Mouse (Mus musculus) midbrain, embryonic 14.5 days (tissue): ENCODE measurements around the gene Gna11. TPM values are rescaled to one million over a fixed set of nuclear protein-coding genes. Genes with fewer than 3 reads are reported as not detected.
A peak's percentile ranks its signal among the peaks of the same experiment; 100 is the strongest.

Experiments
- ATAC-seq: fragments of 200-750 bp; cut with Nextera tagmentation; 2 replicates; pipeline ENCODE4 v1.8.0; 2017; ENCODE audit warnings: moderate number of reproducible peaks, moderate library complexity; ENCODE audit not compliant: low FRiP score, low TSS enrichment
- DNase-seq: peaks from one replicate; pipeline ENCODE4 v3.0.0-alpha.2; 2015
- H3K27ac ChIP-seq: fragments of 300-500 bp; sonication (generic); replicated peaks from 2 replicates; pipeline ENCODE4 v1.5.1; 2014; ENCODE audit warnings: mild to moderate bottlenecking, low read depth, low read length, moderate library complexity
- H3K27me3 ChIP-seq: fragments of 300-500 bp; sonication (generic); 2 replicates; pipeline ENCODE4 v1.6.1; 2014; ENCODE audit warnings: low read length, control low read depth, mixed read lengths; ENCODE audit not compliant: control insufficient read depth, insufficient read depth
- H3K36me3 ChIP-seq: fragments of 300-500 bp; sonication (generic); 2 replicates; pipeline ENCODE4 v1.6.1; 2014; ENCODE audit warnings: low read length, control low read depth; ENCODE audit not compliant: control insufficient read depth, insufficient read depth
- H3K4me1 ChIP-seq: fragments of 300-500 bp; sonication (generic); 2 replicates; pipeline ENCODE4 v1.6.1; 2014; ENCODE audit warnings: mild to moderate bottlenecking, antibody characterized with exemption, low read length, control low read depth; ENCODE audit not compliant: control insufficient read depth, insufficient read depth
- H3K4me2 ChIP-seq: fragments of 300-500 bp; sonication (generic); 2 replicates; pipeline ENCODE4 v1.6.1; 2014; ENCODE audit warnings: mild to moderate bottlenecking, low read length, moderate library complexity
- H3K4me3 ChIP-seq: fragments of 300-500 bp; sonication (generic); replicated peaks from 2 replicates; pipeline ENCODE4 v1.5.1; 2014; ENCODE audit warnings: low read depth, low read length
- H3K9ac ChIP-seq: fragments of 300-500 bp; sonication (generic); replicated peaks from 2 replicates; pipeline ENCODE4 v1.6.1; 2014; ENCODE audit warnings: mild to moderate bottlenecking, low read length, moderate library complexity
- H3K9me3 ChIP-seq: fragments of 300-500 bp; sonication (generic); 2 replicates; pipeline ENCODE4 v1.6.1; 2016; ENCODE audit warnings: low read length, control low read depth, mixed read lengths; ENCODE audit not compliant: control insufficient read depth
- WGBS: fragments of 180-500 bp; shearing (Covaris S2); extraction: QIAGEN DNeasy Blood & Tissue Kit; methylation state at CpG from one replicate; pipeline ENCODE4 v1.1.7; 2014; 5-methylcytosine and 5-hydroxymethylcytosine counted together
- microRNA-seq: library from miRNA; unstranded; fragments of <30 nt; microRNA quantifications from one replicate; pipeline ENCODE4, GENCODE M21; 2016
- polyA plus RNA-seq: library from polyadenylated mRNA; unstranded; fragments of >200 nt; fragmentation: Nextera tagmentation; extraction: Ambion mirVana; gene quantifications from 2 replicates; pipeline ENCODE4 v1.2.1, GENCODE M21; 2014

The Gna11 gene
- polyA plus RNA-seq, 1 experiment from 2014 or later: 86.7 TPM

GRCm38 (mm10) chr10:81482533-81482889 is 62.5 kb downstream of the Gna11 start, which contains the start of gene Celf5:
TSS of gene Celf5 (minus strand) at chr10:81482709.
- under 1% methylated on average over 36 of the region's 36 CpGs for WGBS

GRCm38 (mm10) chr10:81481605-81482532 is 63.1 kb downstream of the Gna11 start:
- H3K36me3 ChIP-seq: peaks cover 6% of the 10 kb centered on the region
- H3K4me1 ChIP-seq: peaks cover 51% of the 10 kb centered on the region
- WGBS: 2% methylated on average over 35 of the region's 35 CpGs
- peak overlapping the region; percentile 75 for H3K4me2 ChIP-seq
- H3K27ac ChIP-seq: peak overlapping the region; percentile 86
- peak overlapping the region; percentile 92 for H3K9ac ChIP-seq
- no peaks in the 10 kb centered on the region for H3K9me3 ChIP-seq
- peak; percentile 41 for ATAC-seq
- peak overlapping the region; percentile 77 for H3K4me3 ChIP-seq
- peak; percentile 68 for DNase-seq
- peaks cover 5% of the 10 kb centered on the region; the same call in 1 of the 2 replicates for H3K27me3 ChIP-seq

More at GRCm38 (mm10) chr10:81482533-81482889, 62.5 kb downstream of the Gna11 start, which contains the start of gene Celf5:
- Histone ChIP-seq H3K9me3 (no peaks in the 10 kb centered on the region), H3K4me1 (peaks cover 48% of the 10 kb centered on the region), H3K9ac (peak within 1 kb of the TSS; percentile 92), H3K27ac (peak within 1 kb of the TSS; percentile 86), H3K27me3 (no peaks in the 10 kb centered on the region), H3K36me3 (peaks cover 13% of the 10 kb centered on the region), H3K4me2 (peak within 1 kb of the TSS; percentile 75), H3K4me3 (peak within 1 kb of the TSS; percentile 77)
- DNase-seq (peak; percentile 87), ATAC-seq (peak; percentile 76)

Small RNA genes lying within 50 kb of the gene (microRNA-seq; reads per million reads assigned to microRNA genes)
- not detected for gene Gm25595

Other genes with a start within 250 kb of the Gna11 start
- 22.6 and 22.8 TPM in 2 replicates for gene Cactin, start 224.1 kb downstream of the Gna11 start, polyA plus RNA-seq
- 2.9 and 3.7 TPM in 2 replicates for gene Tbxa2r, start 216.5 kb downstream of the Gna11 start, polyA plus RNA-seq
- gene Gipc3, start 201.9 kb downstream of the Gna11 start, polyA plus RNA-seq: not detected in 2 replicates
- 30.6 and 36.5 TPM in 2 replicates for gene Hmg20b, start 194.7 kb downstream of the Gna11 start, polyA plus RNA-seq
- 5.9 and 9.2 TPM in 2 replicates for gene Mfsd12, start 187.7 kb downstream of the Gna11 start, polyA plus RNA-seq
- 0.32 and 0.37 TPM in 2 replicates for gene 4930404N11Rik, start 179.4 kb downstream of the Gna11 start, polyA plus RNA-seq
- 122 and 146 TPM in 2 replicates for gene Fzr1, start 166.7 kb downstream of the Gna11 start, polyA plus RNA-seq
- gene Dohh, start 160.8 kb downstream of the Gna11 start, polyA plus RNA-seq: 59.5 and 79.6 TPM in 2 replicates
- gene Gm48551, start 160.7 kb downstream of the Gna11 start, polyA plus RNA-seq: 4.5 and 8.2 TPM in 2 replicates
- gene Gm48552, start 156.2 kb downstream of the Gna11 start, polyA plus RNA-seq: 1.3 and 2.9 TPM in 2 replicates
- 1.0 and 1.2 TPM in 2 replicates for gene Smim24, start 152.1 kb downstream of the Gna11 start, polyA plus RNA-seq
- 11.2 and 13.7 TPM in 2 replicates for gene Nfic, start 89.6 kb downstream of the Gna11 start, polyA plus RNA-seq
- 61.3 and 117 TPM in 2 replicates for gene Celf5, start 62.5 kb downstream of the Gna11 start, polyA plus RNA-seq
- gene Ncln, start 48.8 kb downstream of the Gna11 start, polyA plus RNA-seq: 51.6 and 51.8 TPM in 2 replicates
- gene S1pr4, start 45.1 kb downstream of the Gna11 start, polyA plus RNA-seq: 0.34 and 0.47 TPM in 2 replicates
- gene Gna15, start 21.0 kb downstream of the Gna11 start, polyA plus RNA-seq: 0.69 and 0.88 TPM in 2 replicates
- 485 and 707 TPM in 2 replicates for gene Aes, start 14.3 kb upstream of the Gna11 start, polyA plus RNA-seq
- gene Tle2, start 29.4 kb upstream of the Gna11 start, polyA plus RNA-seq: 20.4 and 25.7 TPM in 2 replicates
- 3.2 and 3.5 TPM in 2 replicates for gene Tle6, start 55.9 kb upstream of the Gna11 start, polyA plus RNA-seq
- gene BC025920, start 61.1 kb upstream of the Gna11 start, polyA plus RNA-seq: 0.74 and 1.1 TPM in 2 replicates
- gene Sirt6, start 82.6 kb upstream of the Gna11 start, polyA plus RNA-seq: 47.7 and 58.1 TPM in 2 replicates
- 8.9 and 16.8 TPM in 2 replicates for gene Ankrd24, start 83.3 kb upstream of the Gna11 start, polyA plus RNA-seq
- gene Gm10778, start 103.9 kb upstream of the Gna11 start, polyA plus RNA-seq: 7.8 and 8.2 TPM in 2 replicates
- 18.6 and 22.2 TPM in 2 replicates for gene Zfp433, start 159.6 kb upstream of the Gna11 start, polyA plus RNA-seq
- 25.5 and 27.7 TPM in 2 replicates for gene Gm3055, start 226.0 kb upstream of the Gna11 start, polyA plus RNA-seq